Mouse (Mus musculus): ENCODE data around the gene Gm20388. TPM values are rescaled to one million over a fixed set of nuclear protein-coding genes. Genes with fewer than 3 reads are reported as not detected.

The Gm20388 gene
- polyA plus RNA-seq, 1 experiment: 0.36 TPM

DNA sequence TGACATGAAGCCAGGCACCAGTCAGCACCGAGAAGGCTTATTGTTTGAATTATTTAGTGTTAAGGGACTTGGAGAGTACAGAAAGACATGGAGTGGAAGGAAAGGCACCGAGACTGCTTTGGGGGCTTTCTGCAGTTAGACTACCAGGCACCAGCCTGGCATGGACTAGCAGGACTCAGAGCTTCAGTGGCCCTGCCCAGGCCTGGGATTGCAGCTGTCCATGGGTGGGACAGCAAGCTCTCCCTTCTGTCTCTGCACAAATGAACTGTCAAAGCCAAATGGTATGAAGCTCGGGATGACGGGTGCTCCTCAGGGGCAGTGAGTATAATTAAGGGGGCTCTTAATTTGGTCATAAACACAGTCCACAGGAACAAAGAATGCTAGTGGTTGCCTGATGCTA is 3153.4 kb downstream of the Gm20388 start:
- TF ChIP-seq TAL1 (IDR thresholded peaks at IDR 0.05; ENCODE audit: low read length) (no peak), GATA1 (IDR thresholded peaks at IDR 0.05; ENCODE audit: low read length) (no peak)
- H3K9me3 ChIP-seq (ENCODE audit: control insufficient read depth, low read length): 0 out of 2 replicates have a peak, but pooled peaks cover 2% of the 10 kb centered on the region

DNA sequence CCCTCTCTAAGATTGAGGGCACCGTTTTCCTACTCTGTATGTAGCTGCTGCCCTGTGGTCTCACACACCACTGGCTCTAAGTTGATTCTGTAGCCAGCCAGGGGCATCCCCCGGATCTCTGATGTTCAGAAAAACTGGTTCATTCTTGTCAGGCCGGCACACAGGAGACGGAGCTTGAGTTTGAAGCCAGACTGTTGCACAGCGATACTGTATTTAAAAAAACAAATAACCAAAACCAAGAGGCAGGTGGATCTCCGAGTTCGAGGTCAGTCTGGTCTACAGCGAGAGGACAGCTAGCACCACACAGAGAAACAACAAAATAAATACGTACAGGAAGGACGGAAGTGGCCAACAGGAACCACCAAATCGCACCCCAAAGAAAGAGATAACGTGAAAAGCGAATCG is 3154.2 kb downstream of the Gm20388 start:
- 0 out of 2 replicates have a peak, but pooled peaks cover 2% of the 10 kb centered on the region for H3K9me3 ChIP-seq (ENCODE audit: control insufficient read depth, low read length)
- H3K4me1 ChIP-seq (ENCODE audit: control insufficient read depth): peaks cover 44% of the 10 kb centered on the region
- peaks cover 33% of the 10 kb centered on the region for H3K36me3 ChIP-seq (ENCODE audit: control insufficient read depth)
- TF ChIP-seq GATA1 (IDR thresholded peaks at IDR 0.05; ENCODE audit: low read length) (no peak), TAL1 (IDR thresholded peaks at IDR 0.05; ENCODE audit: low read length) (no peak)
- H3K4me3 ChIP-seq (replicated peaks): peak overlapping the region; percentile 100
- H3K27me3 ChIP-seq (ENCODE audit: control insufficient read depth): no peaks in the 10 kb centered on the region

More for the DNA sequence above, 3153.4 kb downstream of the Gm20388 start:
- peaks cover 44% of the 10 kb centered on the region for H3K4me1 ChIP-seq (ENCODE audit: control insufficient read depth)
- peaks cover 29% of the 10 kb centered on the region for H3K36me3 ChIP-seq (ENCODE audit: control insufficient read depth)
- no peaks in the 10 kb centered on the region for H3K27me3 ChIP-seq (ENCODE audit: control insufficient read depth)
- H3K4me3 ChIP-seq (replicated peaks): peak overlapping the region; percentile 100

- TF ChIP-seq TAL1 (IDR thresholded peaks at IDR 0.05; ENCODE audit: low read length) (no peak), GATA1 (IDR thresholded peaks at IDR 0.05; ENCODE audit: low read length) (no peak)
- Histone ChIP-seq H3K4me1 (ENCODE audit: control insufficient read depth) (peaks cover 44% of the 10 kb centered on the region), H3K9me3 (ENCODE audit: control insufficient read depth, low read length) (0 out of 2 replicates have a peak, but pooled peaks cover 2% of the 10 kb centered on the region), H3K4me3 (replicated peaks) (peak overlapping the region; percentile 100), H3K27me3 (ENCODE audit: control insufficient read depth) (no peaks in the 10 kb centered on the region), H3K36me3 (ENCODE audit: control insufficient read depth) (peaks cover 37% of the 10 kb centered on the region)
Observed at GRCm38 (mm10) chr8:123065214-123066100, 3154.8 kb downstream of the Gm20388 start.

GRCm38 (mm10) chr8:123066101-123066683 is 3155.6 kb downstream of the Gm20388 start:
- Histone ChIP-seq H3K27me3 (ENCODE audit: control insufficient read depth) (no peaks in the 10 kb centered on the region), H3K9me3 (ENCODE audit: control insufficient read depth, low read length) (0 out of 2 replicates have a peak, but pooled peaks cover 2% of the 10 kb centered on the region)
- TF ChIP-seq TAL1 (IDR thresholded peaks at IDR 0.05; ENCODE audit: low read length) (no peak), GATA1 (IDR thresholded peaks at IDR 0.05; ENCODE audit: low read length) (no peak)

DNA sequence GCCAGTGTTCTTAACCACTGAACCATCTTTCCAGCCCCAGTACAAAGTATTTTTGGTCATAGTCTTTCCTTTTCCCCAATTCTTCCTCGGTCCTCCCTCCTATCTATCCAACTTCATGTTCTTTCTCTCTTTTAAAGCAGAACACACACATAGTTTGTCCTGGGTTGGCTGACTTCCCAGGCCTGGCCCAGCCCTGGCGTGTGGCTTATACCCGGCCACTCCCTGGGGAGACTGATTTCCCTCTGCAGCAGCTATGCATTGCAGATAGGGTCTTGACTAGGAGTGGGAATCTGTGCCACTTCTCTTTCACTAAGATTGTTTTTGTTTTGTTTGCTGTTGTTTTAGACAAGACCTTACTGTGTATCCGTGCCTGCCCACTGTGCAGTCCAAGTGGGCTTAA is 3160.5 kb downstream of the Gm20388 start:
- peaks cover 23% of the 10 kb centered on the region for H3K4me1 ChIP-seq (ENCODE audit: control insufficient read depth)
- peaks cover 85% of the 10 kb centered on the region for H3K36me3 ChIP-seq (ENCODE audit: control insufficient read depth)
- H3K27me3 ChIP-seq (ENCODE audit: control insufficient read depth): no peaks in the 10 kb centered on the region
- H3K9me3 ChIP-seq (ENCODE audit: control insufficient read depth, low read length): no peaks in the 10 kb centered on the region
- H3K4me3 ChIP-seq (replicated peaks): no peak overlapping the region
- TF ChIP-seq TAL1 (IDR thresholded peaks at IDR 0.05; ENCODE audit: low read length): no peak
- TF ChIP-seq GATA1 (IDR thresholded peaks at IDR 0.05; ENCODE audit: low read length): no peak

More at GRCm38 (mm10) chr8:123066101-123066683, 3155.6 kb downstream of the Gm20388 start:
- Histone ChIP-seq H3K36me3 (ENCODE audit: control insufficient read depth) (peaks cover 41% of the 10 kb centered on the region), H3K4me3 (replicated peaks) (peak overlapping the region; percentile 100), H3K4me1 (ENCODE audit: control insufficient read depth) (peaks cover 44% of the 10 kb centered on the region)

DNA sequence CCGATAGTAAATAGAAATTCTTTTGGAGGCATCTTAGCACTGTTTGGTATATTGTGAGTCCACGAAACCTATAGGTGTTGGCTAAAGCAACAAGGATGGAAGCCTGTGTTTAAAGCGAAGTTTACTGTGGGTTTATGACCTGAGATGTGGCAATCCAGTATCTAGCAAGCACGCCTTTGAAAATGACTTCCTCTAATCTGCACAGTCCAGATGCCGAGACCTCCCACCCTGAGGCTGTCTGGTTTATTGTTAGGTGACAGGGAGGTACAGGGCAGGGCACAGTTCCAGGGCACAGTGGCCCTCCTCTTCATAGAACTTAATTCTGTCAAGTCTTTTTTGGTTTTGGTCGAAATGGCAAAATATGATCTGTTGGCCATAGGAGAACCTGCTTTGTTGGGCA is 3166.6 kb downstream of the Gm20388 start:
- TF ChIP-seq GATA1 (IDR thresholded peaks at IDR 0.05; ENCODE audit: low read length) (no peak), TAL1 (IDR thresholded peaks at IDR 0.05; ENCODE audit: low read length) (no peak)
- H3K36me3 ChIP-seq (ENCODE audit: control insufficient read depth): peaks cover 95% of the 10 kb centered on the region

GRCm38 (mm10) chr8:123082993-123083392 is 3172.4 kb downstream of the Gm20388 start:
- Histone ChIP-seq H3K9me3 (ENCODE audit: control insufficient read depth, low read length) (no peaks in the 10 kb centered on the region), H3K4me3 (replicated peaks) (no peak overlapping the region), H3K27me3 (ENCODE audit: control insufficient read depth) (no peaks in the 10 kb centered on the region), H3K4me1 (ENCODE audit: control insufficient read depth) (peaks cover under 1% of the 10 kb centered on the region; the same call in 1 of the 2 replicates), H3K36me3 (ENCODE audit: control insufficient read depth) (peaks cover 93% of the 10 kb centered on the region)
- TF ChIP-seq TAL1 (IDR thresholded peaks at IDR 0.05; ENCODE audit: low read length) (no peak), GATA1 (IDR thresholded peaks at IDR 0.05; ENCODE audit: low read length) (no peak)

More for the DNA sequence above, 3166.6 kb downstream of the Gm20388 start:
- Histone ChIP-seq H3K4me3 (replicated peaks) (no peak overlapping the region), H3K27me3 (ENCODE audit: control insufficient read depth) (no peaks in the 10 kb centered on the region), H3K4me1 (ENCODE audit: control insufficient read depth) (peaks cover 18% of the 10 kb centered on the region), H3K9me3 (ENCODE audit: control insufficient read depth, low read length) (no peaks in the 10 kb centered on the region)

DNA sequence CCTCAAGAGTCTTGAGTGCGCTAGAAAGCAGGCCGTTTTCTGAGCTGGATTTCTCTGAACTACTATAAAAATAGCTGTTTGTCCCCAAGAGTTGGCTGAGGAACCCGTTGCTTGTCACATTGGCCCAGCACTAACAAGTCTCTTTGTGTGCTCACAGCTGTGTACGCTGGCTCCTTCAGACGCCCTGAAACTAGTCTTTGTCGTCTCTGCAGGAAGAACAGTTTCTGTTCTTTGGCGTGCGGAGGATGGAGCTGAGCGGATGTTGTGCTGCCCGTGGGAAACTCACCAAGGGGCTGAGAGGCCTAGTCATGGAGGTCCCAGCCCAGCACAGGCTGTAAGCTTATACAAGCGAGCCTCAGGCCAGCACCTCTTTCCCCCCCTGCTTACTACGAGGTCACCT is 3173.0 kb downstream of the Gm20388 start:
- H3K4me3 ChIP-seq (replicated peaks): no peak overlapping the region
- peaks cover 94% of the 10 kb centered on the region for H3K36me3 ChIP-seq (ENCODE audit: control insufficient read depth)
- H3K9me3 ChIP-seq (ENCODE audit: control insufficient read depth, low read length): no peaks in the 10 kb centered on the region
- H3K27me3 ChIP-seq (ENCODE audit: control insufficient read depth): no peaks in the 10 kb centered on the region
- TF ChIP-seq TAL1 (IDR thresholded peaks at IDR 0.05; ENCODE audit: low read length): no peak
- no peak for TF ChIP-seq GATA1 (IDR thresholded peaks at IDR 0.05; ENCODE audit: low read length)
- H3K4me1 ChIP-seq (ENCODE audit: control insufficient read depth): no peaks in the 10 kb centered on the region

DNA sequence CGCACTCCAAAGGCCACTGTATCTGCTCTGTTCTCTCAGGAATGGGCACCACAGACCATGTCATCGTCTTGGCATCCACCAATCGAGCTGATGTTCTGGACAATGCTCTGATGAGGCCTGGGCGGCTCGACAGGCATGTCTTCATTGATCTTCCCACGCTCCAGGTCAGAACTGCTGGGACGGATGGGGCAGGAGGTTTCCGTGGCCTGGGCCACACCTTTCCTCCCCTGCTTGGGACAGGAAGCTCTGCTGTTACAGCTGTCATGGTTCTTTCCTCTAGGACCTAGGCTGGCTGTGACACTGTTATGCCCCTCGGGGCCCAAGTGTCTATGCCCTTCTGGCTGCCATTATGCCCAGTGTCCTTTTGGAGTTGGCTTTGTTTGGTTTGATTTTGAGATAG is 3176.6 kb downstream of the Gm20388 start:
- Histone ChIP-seq H3K4me3 (replicated peaks) (no peak overlapping the region), H3K4me1 (ENCODE audit: control insufficient read depth) (no peaks in the 10 kb centered on the region), H3K27me3 (ENCODE audit: control insufficient read depth) (no peaks in the 10 kb centered on the region), H3K36me3 (ENCODE audit: control insufficient read depth) (peaks cover 97% of the 10 kb centered on the region), H3K9me3 (ENCODE audit: control insufficient read depth, low read length) (no peaks in the 10 kb centered on the region)
- TF ChIP-seq GATA1 (IDR thresholded peaks at IDR 0.05; ENCODE audit: low read length): no peak
- TF ChIP-seq TAL1 (IDR thresholded peaks at IDR 0.05; ENCODE audit: low read length): no peak

Measured in erythroblast, embryonic 14.5 days (primary cell).